Mouse (Mus musculus): Measurements from ENCODE around the gene Tbx15.

DNA sequence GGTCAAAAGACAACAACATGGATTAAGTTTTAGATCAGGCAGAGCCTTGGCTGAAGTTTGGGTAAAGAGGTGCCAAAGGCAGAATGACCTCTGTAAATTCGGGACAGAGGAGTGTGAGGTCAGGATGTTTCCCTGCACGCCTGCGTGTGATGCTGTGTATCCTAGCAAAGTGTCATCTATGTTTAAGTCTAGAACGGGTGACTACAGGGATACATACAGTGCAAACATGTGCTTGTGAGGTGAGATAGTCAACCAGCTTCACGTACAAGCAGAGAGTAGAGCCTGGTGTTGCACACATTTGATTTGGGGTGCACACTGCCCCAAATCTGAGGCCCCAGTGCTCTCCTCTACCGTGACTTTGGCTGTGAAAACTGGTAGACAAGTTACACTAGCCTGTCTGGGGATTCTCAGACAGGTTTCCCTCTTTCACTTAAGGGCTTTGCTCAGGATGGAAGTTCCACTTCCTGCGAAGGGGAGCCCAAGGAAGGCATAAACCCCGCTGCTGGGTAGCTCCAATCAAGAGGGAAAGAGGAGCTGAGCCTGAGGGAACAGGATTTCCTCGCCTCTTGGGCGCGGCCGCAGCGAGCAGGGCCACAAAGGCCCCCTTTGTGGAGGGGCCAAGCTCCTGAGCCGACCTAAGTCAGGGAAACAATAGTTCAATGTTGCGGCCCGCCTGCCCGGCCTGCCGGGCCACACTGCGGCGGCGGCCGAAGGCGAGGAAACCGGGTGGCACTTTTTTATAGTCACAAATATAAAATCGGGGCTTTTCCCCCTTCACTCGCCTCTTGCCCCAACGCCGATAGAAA lies 8.0 kb downstream of the Tbx15 start:
- TF ChIP-seq POLR2A (IDR thresholded peaks at IDR 0.05; ENCODE audit: borderline replicate concordance, control insufficient read depth, low read depth, low read length): no peak
- TF ChIP-seq CTCF (IDR thresholded peaks at IDR 0.05; ENCODE audit: control insufficient read depth, insufficient read depth, low read length): no peak

All from bone marrow, adult 2 months (tissue).